Mouse (Mus musculus) cerebellum, adult 2 months (tissue): ENCODE data around the gene S100b.

ENCODE experiments used
- CTCF ChIP-seq: fragments of 200-500 bp; IDR thresholded peaks from 2 replicates; pipeline ENCODE4 v1.5.1; 2011; ENCODE audit warnings: low read depth, mild to moderate bottlenecking, control low read depth, low read length, moderate library complexity, borderline replicate concordance; ENCODE audit not compliant: insufficient read depth
- POLR2A ChIP-seq: fragments of 200-500 bp; IDR thresholded peaks from 2 replicates; pipeline ENCODE4 v1.6.1; 2011; ENCODE audit warnings: low read length, control low read depth, borderline replicate concordance; ENCODE audit not compliant: insufficient read depth

DNA sequence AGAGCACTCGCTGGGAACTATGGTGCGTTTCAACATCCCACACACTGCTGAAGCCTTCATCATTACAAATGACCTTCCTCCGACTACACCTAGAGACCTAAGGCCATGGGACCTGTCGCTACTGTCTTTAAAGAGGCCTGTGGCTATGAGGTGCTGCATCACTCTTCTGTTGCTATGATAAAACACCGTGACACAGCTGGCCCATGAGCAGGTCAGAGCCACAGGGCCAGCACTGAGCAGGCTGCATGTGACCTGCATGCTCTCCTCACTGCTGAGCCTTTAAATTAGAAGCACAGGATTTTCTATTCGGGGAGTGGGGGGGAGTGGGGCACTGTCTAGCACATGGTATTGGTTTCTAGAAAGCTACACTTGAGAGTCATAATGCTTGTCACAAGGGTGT lies 41.5 kb upstream of the S100b start:
- TF ChIP-seq POLR2A: no peak
- no peak for TF ChIP-seq CTCF
